Mouse (Mus musculus) small intestine, adult 2 months (tissue): ENCODE data around the gene Syne2. TPM values are rescaled to one million over a fixed set of nuclear protein-coding genes. Genes with fewer than 3 reads are reported as not detected.

Source experiments
- H3K27ac ChIP-seq: fragments of 200-500 bp; 2 replicates; pipeline ENCODE4 v1.5.1; 2012; ENCODE audit warnings: low read depth, low read length, control low read depth, inconsistent platforms; ENCODE audit not compliant: insufficient read depth
- H3K27me3 ChIP-seq: fragments of 200-500 bp; 2 replicates; pipeline ENCODE4 v1.6.1; 2012; ENCODE audit warnings: mild to moderate bottlenecking, moderate library complexity, low read length, inconsistent platforms; ENCODE audit not compliant: control insufficient read depth, insufficient read depth
- H3K36me3 ChIP-seq: fragments of 200-500 bp; 2 replicates; pipeline ENCODE4 v1.6.1; 2012; ENCODE audit warnings: mild to moderate bottlenecking, low read length, control low read depth, inconsistent platforms; ENCODE audit not compliant: control insufficient read depth, insufficient read depth
- H3K4me1 ChIP-seq: fragments of 200-500 bp; 2 replicates; pipeline ENCODE4 v1.6.1; 2012; ENCODE audit warnings: low read length, inconsistent platforms, mixed read lengths; ENCODE audit not compliant: control insufficient read depth, insufficient read depth, insufficient read length
- H3K4me3 ChIP-seq: fragments of 200-500 bp; 2 replicates; pipeline ENCODE4 v1.5.1; 2012; ENCODE audit warnings: low read depth, mild to moderate bottlenecking, control low read depth, inconsistent platforms, low read length, moderate library complexity
- CTCF ChIP-seq: fragments of 200-500 bp; IDR thresholded peaks from 2 replicates; pipeline ENCODE4 v1.5.1; 2012; ENCODE audit warnings: low read depth, mild to moderate bottlenecking, control low read depth, inconsistent platforms, low read length, moderate library complexity, mixed read lengths; ENCODE audit not compliant: insufficient replicate concordance, insufficient read length; ENCODE audit errors: extremely low read depth
- POLR2A ChIP-seq: fragments of 200-500 bp; IDR thresholded peaks from 2 replicates; pipeline ENCODE4 v1.6.1; 2012; ENCODE audit warnings: low read depth, mild to moderate bottlenecking, control low read depth, inconsistent platforms, low read length, moderate library complexity
- WGBS: fragments of 180-500 bp; shearing (Covaris S2); methylation state at CpG from one replicate; pipeline ENCODE4 v1.1.7; 2018; 5-methylcytosine and 5-hydroxymethylcytosine counted together
- polyA plus RNA-seq: library from polyadenylated mRNA; depleted of rRNA; stranded (reverse); fragments of >200 nt; gene quantifications from 2 replicates; pipeline ENCODE4 v1.2.3, GENCODE M21; 2012

Gene Syne2
- polyA plus RNA-seq, 1 experiment, result 39.8 TPM

GRCm38 (mm10) chr12:75865166-75865565 lies 47.2 kb downstream of the Syne2 start:
- H3K4me3 ChIP-seq, result no peak overlapping the region
- H3K4me1 ChIP-seq, result peaks cover 15% of the 10 kb centered on the region; the same call in 1 of the 2 replicates
- no peaks in the 10 kb centered on the region for H3K27me3 ChIP-seq
- WGBS, result 93% methylated on average over 2 of the region's 2 CpGs
- H3K27ac ChIP-seq, result no peak overlapping the region
- TF ChIP-seq CTCF, result no peak
- TF ChIP-seq POLR2A, result no peak
- H3K36me3 ChIP-seq, result no peaks in the 10 kb centered on the region

GRCm38 (mm10) chr12:75866419-75867373 lies 48.8 kb downstream of the Syne2 start:
- peak overlapping the region; percentile 83 for H3K27ac ChIP-seq
- peak overlapping the region; percentile 28; the same call in 1 of the 2 replicates for H3K4me3 ChIP-seq
- no peaks in the 10 kb centered on the region for H3K36me3 ChIP-seq

GRCm38 (mm10) chr12:75873546-75874235 lies 55.8 kb downstream of the Syne2 start:
- Histone ChIP-seq H3K4me1 (no peaks in the 10 kb centered on the region), H3K27me3 (no peaks in the 10 kb centered on the region), H3K27ac (no peak overlapping the region), H3K36me3 (no peaks in the 10 kb centered on the region; the same call in 1 of the 2 replicates), H3K4me3 (no peak overlapping the region)
- WGBS, result 85% methylated on average over 9 of the region's 9 CpGs
- TF ChIP-seq POLR2A (no peak), CTCF (no peak)

More at GRCm38 (mm10) chr12:75866419-75867373, 48.8 kb downstream of the Syne2 start:
- no peak for TF ChIP-seq POLR2A
- TF ChIP-seq CTCF, result no peak
- Histone ChIP-seq H3K27me3 (no peaks in the 10 kb centered on the region), H3K4me1 (peaks cover 15% of the 10 kb centered on the region; the same call in 1 of the 2 replicates)
- WGBS, result 17% methylated on average over 17 of the region's 17 CpGs

- WGBS, result 75% methylated on average over 12 of the region's 12 CpGs
- TF ChIP-seq CTCF (no peak), POLR2A (no peak)
Measured at GRCm38 (mm10) chr12:75874287-75874994, 56.5 kb downstream of the Syne2 start.

GRCm38 (mm10) chr12:75879636-75880317 lies 61.8 kb downstream of the Syne2 start:
- TF ChIP-seq POLR2A (no peak), CTCF (no peak)
- no peaks in the 10 kb centered on the region for H3K27me3 ChIP-seq
- no peak overlapping the region for H3K27ac ChIP-seq
- peaks cover 5% of the 10 kb centered on the region; the same call in 1 of the 2 replicates for H3K36me3 ChIP-seq
- no peak overlapping the region for H3K4me3 ChIP-seq
- 82% methylated on average over 12 of the region's 12 CpGs for WGBS
- no peaks in the 10 kb centered on the region for H3K4me1 ChIP-seq

More at GRCm38 (mm10) chr12:75874287-75874994, 56.5 kb downstream of the Syne2 start:
- Histone ChIP-seq H3K4me3 (no peak overlapping the region), H3K4me1 (no peaks in the 10 kb centered on the region), H3K27me3 (no peaks in the 10 kb centered on the region), H3K36me3 (no peaks in the 10 kb centered on the region; the same call in 1 of the 2 replicates), H3K27ac (no peak overlapping the region)

- Histone ChIP-seq H3K4me3 (no peak overlapping the region), H3K36me3 (peaks cover 7% of the 10 kb centered on the region), H3K27me3 (no peaks in the 10 kb centered on the region), H3K4me1 (no peaks in the 10 kb centered on the region), H3K27ac (no peak overlapping the region)
- no peak for TF ChIP-seq POLR2A
- no peak for TF ChIP-seq CTCF
- WGBS, result 81% methylated on average over 4 of the region's 4 CpGs
Measured at GRCm38 (mm10) chr12:75881554-75881953, 63.6 kb downstream of the Syne2 start.
